Mouse (Mus musculus): ENCODE results near the gene Ccdc93. TPM values are rescaled to one million over a fixed set of nuclear protein-coding genes. Genes with fewer than 3 reads are reported as not detected.

Gene Ccdc93
- polyA plus RNA-seq, 1 experiment from 2014 or later, result 12.2 TPM

- Histone ChIP-seq H3K27ac (replicated peaks) (peak overlapping the region; percentile 0; the same call in 1 of the 2 replicates), H3K36me3 (no peaks in the 10 kb centered on the region), H3K27me3 (replicated peaks) (no peaks in the 10 kb centered on the region), H3K4me1 (peaks cover 30% of the 10 kb centered on the region), H3K4me3 (replicated peaks) (no peak overlapping the region), H3K4me2 (no peak overlapping the region), H3K9ac (replicated peaks) (no peak overlapping the region), H3K9me3 (replicated peaks) (no peaks in the 10 kb centered on the region)
- WGBS, result 52% methylated on average over 14 of the region's 14 CpGs
- 0 out of 2 replicates have a peak, but pooled peaks have one; percentile 48 for ATAC-seq (ENCODE audit: low FRiP score)
Observed at GRCm38 (mm10) chr1:121398986-121399881, 31.6 kb upstream of the Ccdc93 start.

GRCm38 (mm10) chr1:121400243-121400642 lies 30.6 kb upstream of the Ccdc93 start:
- H3K36me3 ChIP-seq, result no peaks in the 10 kb centered on the region
- no peak overlapping the region for H3K27ac ChIP-seq (replicated peaks)
- peaks cover 20% of the 10 kb centered on the region for H3K4me1 ChIP-seq
- no peaks in the 10 kb centered on the region for H3K27me3 ChIP-seq (replicated peaks)
- H3K9ac ChIP-seq (replicated peaks), result no peak overlapping the region
- peak; percentile 74 for ATAC-seq (ENCODE audit: low FRiP score)
- 30% methylated on average over 4 of the region's 4 CpGs for WGBS
- H3K4me3 ChIP-seq (replicated peaks), result no peak overlapping the region
- no peaks in the 10 kb centered on the region for H3K9me3 ChIP-seq (replicated peaks)
- H3K4me2 ChIP-seq, result no peak overlapping the region

- no peak for ATAC-seq (ENCODE audit: low FRiP score)
- no peak overlapping the region for H3K9ac ChIP-seq (replicated peaks)
- 46% methylated on average over 4 of the region's 4 CpGs for WGBS
- H3K36me3 ChIP-seq, result no peaks in the 10 kb centered on the region
- H3K4me1 ChIP-seq, result no peaks in the 10 kb centered on the region
- no peak overlapping the region for H3K4me2 ChIP-seq
- H3K9me3 ChIP-seq (replicated peaks), result no peaks in the 10 kb centered on the region
- no peak overlapping the region for H3K4me3 ChIP-seq (replicated peaks)
- H3K27ac ChIP-seq (replicated peaks), result no peak overlapping the region
- H3K27me3 ChIP-seq (replicated peaks), result no peaks in the 10 kb centered on the region
Observed at GRCm38 (mm10) chr1:121419084-121419483, 11.8 kb upstream of the Ccdc93 start.

GRCm38 (mm10) chr1:121419569-121420265 lies 11.1 kb upstream of the Ccdc93 start:
- Histone ChIP-seq H3K27ac (replicated peaks) (no peak overlapping the region), H3K27me3 (replicated peaks) (no peaks in the 10 kb centered on the region), H3K9ac (replicated peaks) (no peak overlapping the region), H3K36me3 (no peaks in the 10 kb centered on the region), H3K9me3 (replicated peaks) (no peaks in the 10 kb centered on the region), H3K4me3 (replicated peaks) (no peak overlapping the region), H3K4me1 (no peaks in the 10 kb centered on the region), H3K4me2 (no peak overlapping the region)
- ATAC-seq (ENCODE audit: low FRiP score), result no peak
- WGBS, result 88% methylated on average over 12 of the region's 12 CpGs

- Histone ChIP-seq H3K27ac (replicated peaks) (no peak overlapping the region), H3K4me1 (peaks cover 18% of the 10 kb centered on the region), H3K36me3 (peaks cover 3% of the 10 kb centered on the region; the same call in 1 of the 2 replicates), H3K9ac (replicated peaks) (no peak overlapping the region), H3K4me3 (replicated peaks) (peak overlapping the region; percentile 87), H3K9me3 (replicated peaks) (no peaks in the 10 kb centered on the region), H3K27me3 (replicated peaks) (no peaks in the 10 kb centered on the region), H3K4me2 (peak overlapping the region; percentile 99)
- WGBS, result 24% methylated on average over 6 of the region's 6 CpGs
- ATAC-seq (ENCODE audit: low FRiP score), result peak; percentile 38
Observed at GRCm38 (mm10) chr1:121430183-121430937, 489 bp upstream of the Ccdc93 start.

- ATAC-seq (ENCODE audit: low FRiP score), result no peak
- H3K9me3 ChIP-seq (replicated peaks), result no peaks in the 10 kb centered on the region
- peaks cover 24% of the 10 kb centered on the region for H3K36me3 ChIP-seq
- no peak overlapping the region for H3K27ac ChIP-seq (replicated peaks)
- H3K4me3 ChIP-seq (replicated peaks), result no peak overlapping the region
- no peaks in the 10 kb centered on the region for H3K27me3 ChIP-seq (replicated peaks)
- H3K4me1 ChIP-seq, result peaks cover 18% of the 10 kb centered on the region
- no peak overlapping the region for H3K4me2 ChIP-seq
- H3K9ac ChIP-seq (replicated peaks), result no peak overlapping the region
- 94% methylated on average over 7 of the region's 7 CpGs for WGBS
Observed at GRCm38 (mm10) chr1:121435981-121436380, 5.1 kb downstream of the Ccdc93 start.

- Histone ChIP-seq H3K9me3 (replicated peaks) (no peaks in the 10 kb centered on the region), H3K4me2 (no peak overlapping the region), H3K27me3 (replicated peaks) (no peaks in the 10 kb centered on the region), H3K36me3 (peaks cover 55% of the 10 kb centered on the region), H3K4me1 (no peaks in the 10 kb centered on the region), H3K9ac (replicated peaks) (no peak overlapping the region), H3K4me3 (replicated peaks) (no peak overlapping the region), H3K27ac (replicated peaks) (no peak overlapping the region)
- WGBS, result 63% methylated on average over 13 of the region's 13 CpGs
- ATAC-seq (ENCODE audit: low FRiP score), result 0 out of 2 replicates have a peak, but pooled peaks have one; percentile 50
Observed at GRCm38 (mm10) chr1:121440535-121441381, 9.9 kb downstream of the Ccdc93 start.

- no peak for ATAC-seq (ENCODE audit: low FRiP score)
- Histone ChIP-seq H3K4me1 (no peaks in the 10 kb centered on the region), H3K4me3 (replicated peaks) (no peak overlapping the region), H3K27me3 (replicated peaks) (no peaks in the 10 kb centered on the region), H3K9ac (replicated peaks) (no peak overlapping the region), H3K27ac (replicated peaks) (no peak overlapping the region), H3K9me3 (replicated peaks) (no peaks in the 10 kb centered on the region), H3K36me3 (peaks cover 72% of the 10 kb centered on the region), H3K4me2 (no peak overlapping the region)
- WGBS, result 92% methylated on average over 6 of the region's 6 CpGs
Observed at GRCm38 (mm10) chr1:121444147-121444546, 13.3 kb downstream of the Ccdc93 start.

GRCm38 (mm10) chr1:121447216-121447615 lies 16.4 kb downstream of the Ccdc93 start:
- Histone ChIP-seq H3K27me3 (replicated peaks) (no peaks in the 10 kb centered on the region), H3K4me2 (no peak overlapping the region), H3K9me3 (replicated peaks) (no peaks in the 10 kb centered on the region), H3K9ac (replicated peaks) (no peak overlapping the region), H3K4me3 (replicated peaks) (no peak overlapping the region), H3K36me3 (peaks cover 71% of the 10 kb centered on the region), H3K4me1 (peaks cover 1% of the 10 kb centered on the region; the same call in 1 of the 2 replicates), H3K27ac (replicated peaks) (no peak overlapping the region)
- 96% methylated on average over 10 of the region's 10 CpGs for WGBS
- ATAC-seq (ENCODE audit: low FRiP score), result no peak

GRCm38 (mm10) chr1:121448166-121448565 lies 17.3 kb downstream of the Ccdc93 start:
- peaks cover 5% of the 10 kb centered on the region; the same call in 1 of the 2 replicates for H3K4me1 ChIP-seq
- peaks cover 62% of the 10 kb centered on the region for H3K36me3 ChIP-seq
- H3K4me2 ChIP-seq, result no peak overlapping the region
- ATAC-seq (ENCODE audit: low FRiP score), result no peak
- no peak overlapping the region for H3K27ac ChIP-seq (replicated peaks)
- H3K9ac ChIP-seq (replicated peaks), result no peak overlapping the region
- H3K9me3 ChIP-seq (replicated peaks), result no peaks in the 10 kb centered on the region
- H3K4me3 ChIP-seq (replicated peaks), result no peak overlapping the region
- 92% methylated on average over 19 of the region's 19 CpGs for WGBS
- no peaks in the 10 kb centered on the region for H3K27me3 ChIP-seq (replicated peaks)

Data from neural tube, embryonic 15.5 days (tissue).